Mouse (Mus musculus): ENCODE results near the gene Clk3. TPM values are rescaled to one million over a fixed set of nuclear protein-coding genes. Genes with fewer than 3 reads are reported as not detected.
A peak's percentile ranks its signal among the peaks of the same experiment; 100 is the strongest.

The Clk3 gene
- polyA plus RNA-seq, 1 experiment, result 100 TPM

DNA sequence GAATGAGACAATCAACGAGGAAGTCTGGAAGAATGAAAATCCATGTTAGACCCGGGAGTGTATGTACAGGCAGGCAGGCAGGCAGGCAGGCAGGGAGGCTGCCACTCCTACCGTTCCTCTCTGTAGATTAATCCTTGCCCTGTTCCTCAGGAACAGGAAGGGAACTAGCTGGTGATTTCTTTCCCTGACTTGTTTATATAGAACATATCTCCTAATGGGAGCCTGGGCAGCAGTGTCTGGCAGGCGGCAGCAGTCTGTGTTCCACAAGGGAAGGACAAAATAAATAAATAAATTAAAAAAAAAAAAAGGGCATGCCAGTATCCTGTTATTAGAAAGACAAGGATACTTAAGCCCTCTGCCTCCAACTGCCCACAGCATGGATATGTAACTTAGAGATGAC is 38.2 kb upstream of the Clk3 start:
- TF ChIP-seq FLI1 (IDR thresholded peaks at IDR 0.05; ENCODE audit: low read length) (no peak), GATA1 (IDR thresholded peaks at IDR 0.05; ENCODE audit: borderline replicate concordance, low read length) (no peak)
- Histone ChIP-seq H3K4me1 (peaks cover 99% of the 10 kb centered on the region), H3K9me3 (no peaks in the 10 kb centered on the region), H3K27me3 (replicated peaks) (no peaks in the 10 kb centered on the region), H3K36me3 (replicated peaks; ENCODE audit: low read length) (peaks cover 97% of the 10 kb centered on the region), H3K4me3 (replicated peaks) (no peak overlapping the region)

DNA sequence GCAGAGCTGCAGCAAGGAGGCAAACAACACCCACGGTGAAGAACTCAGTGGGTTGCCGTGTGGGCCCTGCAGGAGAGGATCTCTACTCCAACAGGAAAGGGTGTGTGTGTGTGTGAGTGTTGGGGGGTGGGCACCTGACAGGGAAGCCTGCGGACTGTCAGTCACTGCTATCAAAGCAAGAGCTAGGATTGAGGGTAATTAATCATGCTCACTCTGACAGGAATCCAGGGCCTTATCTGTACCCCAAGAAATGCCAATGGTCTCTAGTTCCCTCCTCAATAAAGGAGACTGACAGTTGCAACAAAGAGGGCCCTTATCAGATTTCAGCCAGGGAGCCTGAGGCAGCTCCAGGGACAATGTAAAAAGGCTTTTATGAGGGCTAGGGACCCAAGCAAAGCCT is 37.4 kb upstream of the Clk3 start:
- no peaks in the 10 kb centered on the region for H3K9me3 ChIP-seq
- TF ChIP-seq FLI1 (IDR thresholded peaks at IDR 0.05; ENCODE audit: low read length) (no peak), GATA1 (IDR thresholded peaks at IDR 0.05; ENCODE audit: borderline replicate concordance, low read length) (no peak)
- peak overlapping the region; percentile 38 for H3K4me3 ChIP-seq (replicated peaks)
- no peaks in the 10 kb centered on the region for H3K27me3 ChIP-seq (replicated peaks)
- peaks cover 97% of the 10 kb centered on the region for H3K36me3 ChIP-seq (replicated peaks; ENCODE audit: low read length)
- peaks cover 99% of the 10 kb centered on the region for H3K4me1 ChIP-seq

DNA sequence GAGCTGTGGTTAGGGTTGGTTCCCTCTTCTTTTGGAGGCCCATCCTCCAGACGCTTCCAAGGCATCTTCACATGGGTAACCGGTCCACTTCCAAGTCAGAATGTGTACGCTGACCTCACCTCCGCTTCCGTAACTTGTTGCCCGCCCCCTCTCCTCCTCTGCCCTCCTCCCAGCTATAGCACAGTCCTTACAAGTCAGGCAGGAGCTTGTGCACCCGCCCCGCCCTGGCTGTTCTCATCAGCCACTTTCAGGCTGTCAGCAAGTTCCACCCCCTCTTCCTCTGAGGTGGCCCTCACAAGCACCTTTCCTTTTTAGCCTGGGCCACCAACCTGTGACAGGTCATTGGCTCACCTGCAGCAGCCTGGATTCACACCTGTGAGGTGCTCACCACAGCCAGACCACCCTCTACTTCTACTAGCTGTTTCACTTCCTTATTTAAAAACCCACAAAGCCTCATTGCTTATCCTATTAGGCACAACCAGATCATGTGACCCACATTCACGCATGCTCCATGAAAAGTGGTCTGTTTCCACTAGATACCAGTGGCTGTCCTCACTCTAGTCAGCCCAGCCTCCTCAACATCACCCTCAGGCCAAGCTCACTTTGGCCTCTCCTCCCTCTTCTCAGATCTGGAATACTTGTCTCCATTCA is 34.8 kb upstream of the Clk3 start:
- no peaks in the 10 kb centered on the region for H3K27me3 ChIP-seq (replicated peaks)
- TF ChIP-seq GATA1 (IDR thresholded peaks at IDR 0.05; ENCODE audit: borderline replicate concordance, low read length), result 0 out of 3 replicates have a peak, but pooled peaks have one; percentile 24
- TF ChIP-seq FLI1 (IDR thresholded peaks at IDR 0.05; ENCODE audit: low read length), result no peak
- H3K36me3 ChIP-seq (replicated peaks; ENCODE audit: low read length), result peaks cover 97% of the 10 kb centered on the region
- peaks cover 99% of the 10 kb centered on the region for H3K4me1 ChIP-seq
- H3K9me3 ChIP-seq, result no peaks in the 10 kb centered on the region
- H3K4me3 ChIP-seq (replicated peaks), result peak overlapping the region; percentile 70

DNA sequence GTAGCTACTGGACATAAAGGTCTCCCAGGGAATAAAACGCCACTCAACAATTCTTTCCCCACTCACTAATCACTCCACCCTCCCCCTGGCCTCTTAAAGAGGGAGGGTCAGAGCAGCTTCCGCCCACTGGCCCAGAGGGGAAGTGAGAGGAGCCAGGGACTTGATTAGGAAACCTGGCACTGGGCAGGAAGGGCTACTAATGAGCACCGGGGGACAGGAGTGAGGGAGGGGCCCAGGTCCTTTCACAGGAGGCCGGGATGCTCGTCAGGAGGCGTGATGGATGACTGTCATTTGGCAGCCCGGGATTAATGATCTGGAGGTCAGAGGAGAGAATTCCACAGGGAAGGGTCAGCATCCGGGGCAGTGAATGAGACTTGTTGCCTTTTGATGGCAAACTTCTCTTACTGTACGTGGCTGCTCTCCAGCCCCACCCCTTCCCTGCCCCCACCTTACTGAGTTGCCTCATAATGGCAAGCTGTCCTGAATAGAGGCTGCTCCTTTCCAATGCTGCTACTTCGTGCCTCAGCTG is 33.1 kb upstream of the Clk3 start:
- TF ChIP-seq GATA1 (IDR thresholded peaks at IDR 0.05; ENCODE audit: borderline replicate concordance, low read length), result no peak
- TF ChIP-seq FLI1 (IDR thresholded peaks at IDR 0.05; ENCODE audit: low read length), result no peak
- H3K4me3 ChIP-seq (replicated peaks), result no peak overlapping the region
- H3K4me1 ChIP-seq, result peaks cover 100% of the 10 kb centered on the region
- peaks cover 98% of the 10 kb centered on the region for H3K36me3 ChIP-seq (replicated peaks; ENCODE audit: low read length)
- no peaks in the 10 kb centered on the region for H3K27me3 ChIP-seq (replicated peaks)
- no peaks in the 10 kb centered on the region for H3K9me3 ChIP-seq

DNA sequence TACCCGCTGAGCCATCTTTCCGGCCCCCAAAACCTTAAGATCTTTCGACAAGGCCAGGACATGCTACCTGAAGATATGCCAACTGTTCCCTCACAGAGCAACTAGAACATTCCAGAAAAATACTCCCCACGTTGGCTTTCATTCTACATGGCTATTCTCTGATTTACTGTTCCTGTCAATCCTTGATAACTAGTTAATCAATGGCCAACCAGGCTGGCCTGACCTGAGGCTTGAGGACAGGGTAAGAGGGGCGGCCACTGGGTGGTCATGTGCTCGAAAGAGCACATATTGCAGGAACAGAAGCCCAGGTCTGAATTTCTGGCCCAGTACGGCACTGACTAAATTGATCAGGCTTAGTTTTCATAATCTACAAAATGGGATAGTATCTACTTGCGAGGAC is 31.8 kb upstream of the Clk3 start:
- H3K4me3 ChIP-seq (replicated peaks), result no peak overlapping the region
- TF ChIP-seq FLI1 (IDR thresholded peaks at IDR 0.05; ENCODE audit: low read length) (no peak), GATA1 (IDR thresholded peaks at IDR 0.05; ENCODE audit: borderline replicate concordance, low read length) (no peak)
- H3K36me3 ChIP-seq (replicated peaks; ENCODE audit: low read length), result peaks cover 98% of the 10 kb centered on the region
- peaks cover 100% of the 10 kb centered on the region for H3K4me1 ChIP-seq
- no peaks in the 10 kb centered on the region for H3K27me3 ChIP-seq (replicated peaks)
- no peaks in the 10 kb centered on the region for H3K9me3 ChIP-seq

DNA sequence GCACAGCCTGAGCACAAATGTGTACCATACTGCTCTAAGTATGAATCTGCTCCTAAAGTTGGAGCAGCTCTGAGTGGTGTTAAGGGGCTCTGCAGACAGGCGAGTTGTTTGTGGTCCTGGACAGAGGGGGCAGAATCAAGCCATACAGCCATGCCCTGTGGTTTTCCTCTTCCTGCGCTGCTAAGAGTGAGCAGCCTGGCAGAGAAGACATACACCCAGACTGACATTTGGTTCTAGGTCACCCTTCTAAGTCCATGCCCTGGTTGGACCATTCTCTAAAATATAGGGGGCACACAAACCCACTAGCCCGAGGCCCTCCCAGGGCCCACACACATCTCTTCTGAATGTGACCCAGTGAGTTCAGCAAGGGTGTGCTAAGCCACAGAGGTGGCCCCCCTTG is 24.1 kb upstream of the Clk3 start:
- H3K4me3 ChIP-seq (replicated peaks), result peak overlapping the region; percentile 62
- no peaks in the 10 kb centered on the region for H3K27me3 ChIP-seq (replicated peaks)
- H3K36me3 ChIP-seq (replicated peaks; ENCODE audit: low read length), result peaks cover 90% of the 10 kb centered on the region
- no peak; the same call in 2 of the 3 replicates for TF ChIP-seq GATA1 (IDR thresholded peaks at IDR 0.05; ENCODE audit: borderline replicate concordance, low read length)
- TF ChIP-seq FLI1 (IDR thresholded peaks at IDR 0.05; ENCODE audit: low read length), result 0 out of 2 replicates have a peak, but pooled peaks have one; percentile 38
- peaks cover 5% of the 10 kb centered on the region; the same call in 1 of the 2 replicates for H3K9me3 ChIP-seq
- peaks cover 95% of the 10 kb centered on the region for H3K4me1 ChIP-seq

DNA sequence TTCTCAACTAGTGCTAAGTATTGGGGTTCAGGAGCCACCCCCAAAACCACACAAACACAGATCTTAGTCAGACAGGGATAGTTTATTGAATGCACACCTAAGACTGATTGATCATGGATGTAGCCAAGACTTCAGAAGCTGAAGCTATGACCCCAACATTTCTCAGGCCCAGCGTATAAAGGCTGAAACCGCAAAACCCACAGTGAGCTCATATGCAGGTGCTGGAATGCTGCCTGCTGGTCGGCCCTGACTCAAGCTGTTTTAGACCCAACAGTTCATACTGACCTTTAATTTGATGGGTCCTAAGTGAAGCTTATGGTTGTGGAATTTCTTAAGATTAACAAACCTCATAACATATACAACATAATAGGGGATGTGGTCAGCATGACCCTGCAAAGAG is 17.0 kb upstream of the Clk3 start:
- peaks cover 5% of the 10 kb centered on the region; the same call in 1 of the 2 replicates for H3K9me3 ChIP-seq
- peaks cover 81% of the 10 kb centered on the region for H3K36me3 ChIP-seq (replicated peaks; ENCODE audit: low read length)
- TF ChIP-seq GATA1 (IDR thresholded peaks at IDR 0.05; ENCODE audit: borderline replicate concordance, low read length) (no peak), FLI1 (IDR thresholded peaks at IDR 0.05; ENCODE audit: low read length) (no peak)
- no peak overlapping the region for H3K4me3 ChIP-seq (replicated peaks)
- peaks cover 57% of the 10 kb centered on the region for H3K4me1 ChIP-seq
- H3K27me3 ChIP-seq (replicated peaks), result no peaks in the 10 kb centered on the region

DNA sequence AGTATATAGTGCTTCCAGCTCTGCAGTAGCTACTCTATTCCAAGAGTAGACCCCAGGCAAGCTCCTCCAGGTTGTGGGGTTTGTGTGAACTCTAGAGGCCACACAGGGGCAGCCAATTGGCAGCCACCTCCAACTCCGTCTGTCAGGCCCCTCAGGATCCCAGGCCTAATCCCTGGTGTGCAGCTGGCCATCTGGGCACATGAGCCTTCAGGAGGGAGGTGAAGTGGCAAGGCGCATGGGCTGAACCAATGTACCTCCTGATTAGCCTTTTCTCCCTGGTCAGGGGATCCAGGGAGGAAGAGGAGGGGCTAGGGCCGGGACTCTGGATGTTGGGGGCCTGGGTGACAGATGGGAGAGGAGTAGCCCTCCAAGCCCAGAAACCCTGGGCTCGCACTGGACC is 10.1 kb upstream of the Clk3 start:
- H3K4me1 ChIP-seq, result peaks cover 70% of the 10 kb centered on the region
- H3K36me3 ChIP-seq (replicated peaks; ENCODE audit: low read length), result peaks cover 65% of the 10 kb centered on the region
- TF ChIP-seq FLI1 (IDR thresholded peaks at IDR 0.05; ENCODE audit: low read length), result no peak
- TF ChIP-seq GATA1 (IDR thresholded peaks at IDR 0.05; ENCODE audit: borderline replicate concordance, low read length), result no peak
- H3K27me3 ChIP-seq (replicated peaks), result no peaks in the 10 kb centered on the region
- no peaks in the 10 kb centered on the region for H3K9me3 ChIP-seq
- no peak overlapping the region for H3K4me3 ChIP-seq (replicated peaks)

DNA sequence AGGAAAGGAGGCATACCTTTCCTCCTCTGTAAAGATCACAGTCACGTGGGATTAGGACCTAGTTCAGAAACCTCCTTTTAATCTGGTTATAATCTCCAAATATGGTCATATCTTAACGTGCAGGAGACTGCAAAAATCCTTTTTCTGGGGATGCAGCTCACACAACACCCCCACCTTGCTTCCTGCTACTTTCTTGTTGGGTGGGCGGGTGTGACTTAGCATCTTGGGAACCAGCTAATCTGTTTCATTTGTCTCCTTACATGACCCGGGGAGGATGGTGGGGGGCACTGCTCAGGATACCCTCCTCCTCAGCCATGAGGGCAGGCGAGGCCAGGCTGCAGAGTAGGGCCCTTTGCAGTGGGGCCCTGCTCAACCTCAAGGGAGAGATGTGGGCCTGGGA is 9.4 kb upstream of the Clk3 start:
- Histone ChIP-seq H3K36me3 (replicated peaks; ENCODE audit: low read length) (peaks cover 60% of the 10 kb centered on the region), H3K27me3 (replicated peaks) (no peaks in the 10 kb centered on the region), H3K4me3 (replicated peaks) (no peak overlapping the region), H3K9me3 (no peaks in the 10 kb centered on the region), H3K4me1 (peaks cover 72% of the 10 kb centered on the region)
- TF ChIP-seq GATA1 (IDR thresholded peaks at IDR 0.05; ENCODE audit: borderline replicate concordance, low read length) (no peak), FLI1 (IDR thresholded peaks at IDR 0.05; ENCODE audit: low read length) (no peak)

DNA sequence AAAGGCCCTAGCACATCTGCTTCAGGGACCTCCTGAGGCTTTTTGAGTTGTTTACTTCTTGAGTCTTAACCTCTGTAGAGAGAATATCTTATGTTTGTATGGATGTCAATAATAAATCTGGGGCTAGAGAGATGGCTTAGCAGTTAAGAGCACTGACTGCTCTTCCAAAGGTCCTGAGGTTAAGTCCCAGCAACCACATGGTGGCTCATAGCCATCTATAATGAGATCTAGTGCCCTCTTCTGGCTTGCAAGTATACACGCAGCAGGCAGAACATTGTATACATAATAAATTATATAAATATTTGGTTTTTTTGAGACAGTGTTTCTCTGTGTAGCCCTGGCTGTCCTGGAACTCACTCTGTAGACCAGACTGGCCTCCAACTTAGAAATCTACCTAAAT is 8.5 kb upstream of the Clk3 start:
- Histone ChIP-seq H3K4me1 (peaks cover 80% of the 10 kb centered on the region), H3K4me3 (replicated peaks) (no peak overlapping the region), H3K27me3 (replicated peaks) (no peaks in the 10 kb centered on the region), H3K36me3 (replicated peaks; ENCODE audit: low read length) (peaks cover 65% of the 10 kb centered on the region), H3K9me3 (no peaks in the 10 kb centered on the region)
- no peak for TF ChIP-seq GATA1 (IDR thresholded peaks at IDR 0.05; ENCODE audit: borderline replicate concordance, low read length)
- TF ChIP-seq FLI1 (IDR thresholded peaks at IDR 0.05; ENCODE audit: low read length), result no peak
